Mouse (Mus musculus) kidney, adult 2 months (tissue): ENCODE measurements around the gene Pgam5.

Experiments used
- CTCF ChIP-seq: fragments of 200-500 bp; conservative IDR thresholded peaks from 2 replicates; pipeline ENCODE4 v1.5.1; 2011; ENCODE audit warnings: low read depth, mild to moderate bottlenecking, control low read depth, low read length, moderate library complexity, mixed read lengths; ENCODE audit not compliant: insufficient read depth, insufficient read length
- POLR2A ChIP-seq: fragments of 200-500 bp; IDR thresholded peaks from one replicate; pipeline ENCODE4 v1.6.1; 2011; ENCODE audit warnings: low read depth, low read length, control low read depth

- TF ChIP-seq CTCF (no peak), POLR2A (no peak)
Observed at GRCm38 (mm10) chr5:110286446-110287083, 16.9 kb upstream of the Pgam5 start.
